Mouse (Mus musculus): ENCODE results near the gene Dscaml1.
A peak's percentile ranks its signal among the peaks of the same experiment; 100 is the strongest.

The Dscaml1 gene

DNA sequence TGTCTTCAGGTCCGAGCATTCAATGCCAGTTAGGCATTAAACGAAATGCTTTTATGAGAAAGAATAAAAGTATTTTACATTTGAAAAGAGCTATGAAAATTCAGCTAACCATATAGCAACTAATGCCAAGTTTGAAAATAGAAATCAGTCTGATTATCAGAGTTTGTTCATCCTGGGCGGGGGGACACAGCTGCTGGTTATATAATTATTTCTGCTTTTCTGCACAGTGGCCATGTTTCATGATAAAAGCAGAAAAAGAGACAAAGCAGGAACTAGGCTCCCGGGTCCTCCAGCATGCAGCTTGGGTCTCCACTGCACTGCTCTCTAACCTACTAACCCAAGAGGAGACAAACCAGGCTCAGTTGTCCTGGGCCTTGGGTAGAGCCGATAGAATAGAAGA is 143.9 kb downstream of the Dscaml1 start:
- no peak for DNase-seq (ENCODE audit: low spot score in 2 of 2)

DNA sequence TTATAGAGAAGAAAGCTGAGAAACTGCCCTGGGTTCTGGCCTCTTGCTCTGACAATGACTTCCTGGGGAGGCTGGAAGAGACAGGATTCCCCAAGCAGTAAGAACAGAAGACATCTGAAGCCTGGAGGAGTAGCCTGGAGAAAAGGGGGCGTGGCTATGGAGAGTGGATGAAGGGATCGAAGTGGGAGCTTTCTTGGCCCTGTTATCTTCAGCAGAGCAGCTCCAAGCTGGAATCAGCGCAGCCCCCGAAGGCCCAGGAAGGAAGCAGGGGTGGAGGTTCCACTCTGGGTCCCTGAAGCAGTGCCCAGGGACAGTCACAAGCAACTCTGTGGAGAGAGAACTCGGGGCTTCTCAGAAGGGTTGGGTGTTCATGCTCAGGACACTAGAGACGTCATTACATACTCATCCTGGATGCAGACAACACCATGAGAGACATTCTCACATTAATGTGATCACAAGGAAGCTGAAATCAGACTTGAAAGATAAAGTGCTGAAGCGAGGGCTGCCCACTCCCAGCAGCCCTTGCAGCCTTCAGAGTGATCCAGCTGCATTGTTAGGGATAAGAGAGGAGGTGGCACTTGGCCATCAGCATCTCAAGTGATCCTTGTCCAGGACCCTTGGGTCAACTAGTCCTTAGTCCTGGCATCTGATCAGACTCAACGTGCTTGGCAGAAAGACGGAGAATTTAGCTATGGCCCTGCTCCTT is 146.5 kb downstream of the Dscaml1 start:
- peak; percentile 25 to 66 for DNase-seq (ENCODE audit: low spot score in 2 of 2)

DNA sequence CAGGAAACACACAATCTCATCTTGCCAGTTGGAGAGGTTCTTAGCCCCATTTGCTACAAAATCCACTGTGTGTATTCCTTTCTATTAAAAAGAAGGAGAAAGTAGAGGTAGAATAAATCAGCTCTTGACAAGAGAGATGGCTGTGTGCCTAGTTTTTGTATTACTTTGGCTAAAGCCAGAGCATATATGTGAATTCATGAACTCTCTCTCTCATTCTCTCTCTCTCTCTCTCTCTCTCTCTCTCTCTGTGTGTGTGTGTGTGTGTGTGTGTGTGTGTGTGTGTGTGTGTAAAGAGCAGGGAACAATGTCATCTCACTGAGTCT is 147.0 kb downstream of the Dscaml1 start:
- no peak for DNase-seq (ENCODE audit: low spot score in 2 of 2)

DNA sequence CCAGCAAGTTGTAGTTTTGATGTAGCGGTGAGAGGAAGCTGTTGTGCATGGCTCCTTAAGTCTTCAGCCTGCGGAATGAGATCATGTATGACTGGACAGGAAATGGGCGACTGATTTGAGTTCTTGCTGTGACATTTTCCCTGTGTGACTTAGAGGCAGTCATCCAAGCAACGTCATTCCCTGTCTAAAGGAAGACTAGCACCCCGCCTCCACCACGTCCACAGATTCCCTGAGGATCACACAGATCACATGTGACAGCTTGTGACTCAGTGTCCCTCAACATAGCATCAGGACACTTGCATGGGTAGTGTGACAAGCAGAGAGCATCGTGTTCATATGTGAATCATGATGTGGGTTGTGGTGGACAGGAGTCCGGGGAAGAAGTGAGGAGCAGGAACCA is 147.6 kb downstream of the Dscaml1 start:
- DNase-seq (ENCODE audit: low spot score in 2 of 2) = no peak

DNA sequence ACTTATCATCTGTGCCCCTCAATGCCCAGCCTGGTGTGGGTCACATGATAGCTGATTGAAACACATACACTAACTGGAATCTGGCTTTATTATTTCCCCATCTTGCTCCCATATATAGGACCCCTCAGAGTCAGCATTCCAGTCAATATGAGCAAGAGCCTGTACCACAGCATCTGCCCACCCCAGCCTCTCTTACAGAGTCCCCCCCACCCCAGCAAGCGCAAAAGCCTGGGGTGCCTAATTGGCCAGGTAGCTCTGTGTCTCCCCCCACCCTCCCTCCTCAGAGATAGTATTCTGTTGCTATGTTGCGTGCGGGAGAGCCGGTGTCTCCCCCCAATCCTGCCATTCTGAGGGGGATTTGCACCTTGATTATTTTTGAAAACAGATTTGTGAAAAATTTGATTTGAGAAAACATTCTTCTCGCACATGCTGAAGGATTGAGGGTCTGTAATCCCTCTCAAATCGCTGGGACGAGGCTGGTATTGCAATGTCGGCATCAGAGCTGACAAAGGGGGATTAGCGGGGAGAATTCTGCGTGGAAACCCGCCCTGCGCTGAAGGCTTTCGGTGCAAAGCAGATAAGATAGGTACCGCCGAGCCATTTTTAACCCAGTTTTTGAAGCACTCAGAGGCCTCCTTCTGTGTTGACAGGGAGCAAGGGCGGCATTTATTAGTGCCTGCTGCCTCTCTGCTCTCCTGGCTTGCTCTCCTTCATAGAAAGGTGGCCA is 153.8 kb downstream of the Dscaml1 start:
- DNase-seq (ENCODE audit: low spot score in 2 of 2) = no peak

DNA sequence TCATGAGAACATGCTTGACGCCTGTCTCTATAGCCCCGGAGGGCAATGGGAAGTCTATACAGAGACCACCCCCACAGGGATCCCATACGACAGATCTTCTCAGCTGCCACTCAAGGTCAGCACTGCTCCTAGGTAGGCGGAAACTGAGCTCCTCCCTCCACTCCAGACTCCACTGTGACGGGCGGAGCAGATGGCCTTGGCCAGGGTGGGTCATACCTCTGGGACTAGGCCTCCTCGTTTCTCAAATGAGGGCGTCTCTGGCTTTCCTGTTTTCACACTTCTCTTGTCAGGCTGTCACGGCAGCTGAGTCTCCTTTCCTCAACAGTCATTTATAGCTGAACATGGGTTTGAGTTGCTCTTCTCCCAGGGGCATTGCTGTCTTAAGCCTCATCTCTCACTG is 160.0 kb downstream of the Dscaml1 start:
- no peak for DNase-seq (ENCODE audit: low spot score in 2 of 2)

DNA sequence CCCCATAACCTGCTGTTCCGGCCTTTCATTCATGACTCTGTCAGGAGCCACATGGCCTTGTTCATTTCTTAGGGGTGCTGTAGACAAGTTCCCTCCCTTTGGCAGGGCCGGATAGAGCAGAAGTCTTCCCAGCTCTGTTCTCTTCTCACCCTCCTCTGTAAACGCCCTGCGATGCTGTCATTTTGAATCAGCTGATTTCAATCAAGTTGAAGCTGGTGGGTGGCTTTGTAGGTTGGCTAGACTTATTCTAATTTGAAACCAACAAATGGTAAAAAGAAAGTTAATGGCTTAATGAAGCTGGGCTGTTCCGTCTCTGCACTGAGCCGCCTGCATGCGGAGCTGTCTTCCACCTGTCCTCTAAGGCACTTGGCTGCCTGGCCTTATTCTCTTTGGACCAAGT is 161.3 kb downstream of the Dscaml1 start:
- DNase-seq (ENCODE audit: low spot score in 2 of 2) = no peak

DNA sequence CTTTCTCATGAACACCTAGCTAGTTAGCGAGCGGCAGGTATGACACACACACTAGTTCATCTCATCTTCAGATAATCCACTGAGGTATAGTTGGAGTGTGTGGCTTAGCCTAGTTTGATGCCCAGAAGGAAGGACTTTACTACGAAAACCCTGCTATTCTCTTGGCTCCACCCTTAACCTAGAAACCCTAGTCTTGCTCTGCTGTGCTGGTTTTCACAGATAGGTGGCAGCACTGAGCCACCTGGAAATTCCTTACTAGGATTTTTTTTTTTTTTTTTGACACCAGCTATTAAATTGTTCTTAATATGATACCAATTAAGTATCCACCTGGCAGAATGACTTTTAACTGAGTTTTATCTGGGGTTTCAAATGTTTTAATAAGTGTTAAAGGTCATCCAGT is 163.4 kb downstream of the Dscaml1 start:
- DNase-seq (ENCODE audit: low spot score in 2 of 2) = no peak

GRCm38 (mm10) chr9:45591061-45591460 is 164.6 kb downstream of the Dscaml1 start:
- DNase-seq (ENCODE audit: low spot score in 2 of 2) = no peak

DNA sequence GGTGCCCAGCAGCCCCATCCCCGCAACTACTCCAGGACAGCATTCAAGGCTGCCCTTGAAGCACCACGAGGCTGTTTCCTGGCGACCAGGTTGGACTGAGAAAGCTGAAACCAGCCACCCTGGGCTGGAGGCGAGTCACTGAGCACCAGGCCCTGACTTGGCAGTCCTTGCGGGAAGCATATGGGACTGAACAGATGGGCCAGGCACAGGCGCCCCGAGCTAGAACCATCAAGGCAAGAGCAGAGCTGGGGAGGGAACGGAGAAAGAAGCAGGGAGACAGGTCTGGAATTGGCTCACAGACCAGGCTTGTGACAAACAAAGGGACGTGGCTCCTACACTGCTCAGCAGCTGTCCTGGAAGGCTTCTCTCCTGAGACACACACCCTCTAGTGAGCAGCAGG is 165.9 kb downstream of the Dscaml1 start:
- DNase-seq (ENCODE audit: low spot score in 2 of 2) = no peak

DNA sequence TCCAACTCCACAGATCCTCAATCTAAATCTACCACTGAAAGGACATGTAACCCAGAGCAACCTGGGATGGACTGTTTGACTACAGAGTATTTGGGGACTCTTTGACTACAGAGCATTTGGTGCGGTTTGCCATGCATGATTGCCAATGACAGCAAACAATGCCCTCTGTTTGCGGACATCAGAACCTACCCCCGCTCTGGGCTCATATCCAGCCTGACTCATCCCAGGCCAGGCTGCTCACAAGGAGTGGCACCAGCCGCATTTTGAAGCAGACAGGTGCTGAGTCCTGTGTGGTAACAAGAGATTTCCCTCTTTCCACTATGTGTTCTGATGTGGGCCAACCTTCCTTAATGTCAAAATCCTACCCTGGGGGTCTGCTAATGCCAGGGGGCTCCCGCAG is 171.7 kb downstream of the Dscaml1 start:
- no peak for DNase-seq (ENCODE audit: low spot score in 2 of 2)

- no peak for DNase-seq (ENCODE audit: low spot score in 2 of 2)
Observed at GRCm38 (mm10) chr9:45599377-45599776, 172.9 kb downstream of the Dscaml1 start.

DNA sequence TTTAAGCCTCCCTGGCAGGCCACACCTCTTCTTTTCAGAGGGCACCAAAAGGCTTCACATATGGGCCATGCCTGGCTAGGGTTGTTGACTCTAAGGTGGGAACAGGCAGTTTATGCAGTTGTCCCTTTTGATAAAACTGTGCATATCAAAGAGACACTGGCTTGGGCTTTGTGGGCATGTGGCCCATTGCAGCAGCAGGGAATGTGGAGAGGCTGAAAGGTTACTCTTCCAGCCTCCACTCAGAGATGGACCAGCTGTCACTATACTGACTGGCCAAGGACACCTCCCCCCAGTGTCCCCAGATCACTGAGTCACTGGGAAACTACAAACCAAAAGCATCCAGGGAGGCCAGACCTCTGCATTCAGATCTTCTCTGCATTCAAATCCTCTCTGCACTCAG is 180.9 kb downstream of the Dscaml1 start:
- DNase-seq (ENCODE audit: low spot score in 2 of 2) = no peak

GRCm38 (mm10) chr9:45608097-45609031 is 181.9 kb downstream of the Dscaml1 start:
- no peak for DNase-seq (ENCODE audit: low spot score in 2 of 2)

- no peak for DNase-seq (ENCODE audit: low spot score in 2 of 2)
Observed at GRCm38 (mm10) chr9:45610336-45611060, 184.1 kb downstream of the Dscaml1 start.

GRCm38 (mm10) chr9:45614616-45615015 is 188.2 kb downstream of the Dscaml1 start:
- DNase-seq (ENCODE audit: low spot score in 2 of 2) = no peak

- no peak for DNase-seq (ENCODE audit: low spot score in 2 of 2)
Observed at GRCm38 (mm10) chr9:45617889-45618288, 191.5 kb downstream of the Dscaml1 start.

DNA sequence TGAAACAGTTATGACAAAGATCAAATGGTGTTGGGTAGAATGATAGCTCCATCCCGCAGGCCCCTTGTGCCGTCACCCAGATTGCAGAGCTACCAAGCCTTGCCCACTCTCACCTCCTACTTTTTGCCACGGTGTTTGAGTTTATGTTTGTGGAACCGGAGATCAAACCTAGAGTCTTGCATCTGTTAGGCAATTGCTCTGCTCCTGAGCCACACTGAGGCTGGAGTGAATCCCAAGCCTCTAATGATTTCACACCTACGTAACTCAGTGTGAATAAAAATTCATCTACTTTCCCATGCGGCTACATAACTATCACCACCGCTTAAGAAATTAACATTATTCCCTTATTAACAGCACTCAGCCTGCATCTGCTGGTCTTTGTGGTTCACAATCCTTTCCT is 192.0 kb downstream of the Dscaml1 start:
- DNase-seq (ENCODE audit: low spot score in 2 of 2) = no peak

DNA sequence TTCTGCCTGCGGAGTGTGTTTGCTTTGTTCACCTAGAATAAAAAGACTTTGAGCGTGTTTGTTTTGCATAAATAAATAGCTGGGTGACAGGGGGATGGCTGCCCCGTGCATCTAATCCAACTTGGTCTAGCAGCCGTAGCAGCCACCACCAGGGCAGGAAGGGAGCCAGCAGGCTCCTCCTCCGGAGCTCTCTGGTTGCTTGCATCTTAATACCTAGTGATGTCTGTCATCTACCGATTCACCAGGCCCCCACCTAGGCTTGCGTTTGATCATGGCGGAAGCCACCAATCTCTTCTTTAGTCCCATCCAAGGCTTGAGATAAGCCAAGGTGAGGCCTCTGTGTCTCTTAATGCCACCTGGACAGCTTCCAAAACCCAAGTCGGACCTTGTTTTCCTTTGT is 193.6 kb downstream of the Dscaml1 start:
- DNase-seq (ENCODE audit: low spot score in 2 of 2) = no peak

- no peak for DNase-seq (ENCODE audit: low spot score in 2 of 2)
Observed at GRCm38 (mm10) chr9:45620920-45621319, 194.5 kb downstream of the Dscaml1 start.

DNA sequence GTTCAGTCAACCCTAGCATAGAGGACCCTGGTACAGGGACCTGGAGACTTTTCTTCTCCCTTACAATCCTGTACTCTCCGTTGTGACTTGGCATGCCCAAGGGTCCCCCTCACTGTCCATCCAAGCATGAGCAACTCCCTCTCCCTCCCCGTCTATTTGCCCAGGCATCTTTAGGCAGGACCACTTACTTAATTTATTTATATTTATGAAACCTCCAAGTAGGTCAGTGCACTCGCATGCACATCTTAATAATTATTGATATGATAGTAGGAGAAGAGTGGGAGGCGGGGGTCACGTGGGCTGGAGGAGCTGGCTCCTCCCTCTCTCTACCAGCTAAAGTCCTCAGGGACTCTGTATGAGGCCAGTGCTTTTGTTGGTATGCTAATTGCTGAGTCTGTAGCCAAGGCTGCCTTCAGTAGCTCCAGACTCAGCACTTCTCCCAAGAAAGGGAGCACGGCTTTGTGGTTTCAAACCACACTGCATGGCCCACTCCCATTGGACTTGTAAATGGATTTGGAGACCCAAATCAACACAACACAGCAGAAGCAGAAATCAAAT is 199.5 kb downstream of the Dscaml1 start:
- no peak for DNase-seq (ENCODE audit: low spot score in 2 of 2)

DNA sequence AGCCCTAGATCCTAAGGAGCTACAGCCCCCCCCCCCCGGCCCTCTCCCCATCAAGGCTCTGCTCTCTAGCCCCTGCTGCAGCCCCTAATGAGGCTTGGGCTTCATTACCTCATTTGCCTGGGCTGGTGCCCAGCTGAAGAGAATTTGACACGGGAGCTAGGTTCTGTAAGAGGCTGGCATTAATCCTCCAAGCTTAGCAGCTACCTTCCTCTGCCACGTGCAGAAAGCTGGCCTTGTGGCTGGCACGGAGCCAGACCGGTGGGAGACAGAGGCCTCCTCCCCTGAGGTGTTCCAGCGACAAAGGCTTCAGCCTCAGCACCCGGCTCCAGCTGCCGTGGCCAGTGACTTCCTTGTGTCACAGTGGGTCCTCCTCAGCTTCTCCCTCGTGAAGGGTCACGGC is 206.1 kb downstream of the Dscaml1 start:
- peak in 1 of 2 experiments; percentile 65 for DNase-seq (ENCODE audit: low spot score in 2 of 2)

Measured in urinary bladder, postnatal 4 days (tissue).